Mouse (Mus musculus): ENCODE measurements around the gene Fbxl21.

DNA sequence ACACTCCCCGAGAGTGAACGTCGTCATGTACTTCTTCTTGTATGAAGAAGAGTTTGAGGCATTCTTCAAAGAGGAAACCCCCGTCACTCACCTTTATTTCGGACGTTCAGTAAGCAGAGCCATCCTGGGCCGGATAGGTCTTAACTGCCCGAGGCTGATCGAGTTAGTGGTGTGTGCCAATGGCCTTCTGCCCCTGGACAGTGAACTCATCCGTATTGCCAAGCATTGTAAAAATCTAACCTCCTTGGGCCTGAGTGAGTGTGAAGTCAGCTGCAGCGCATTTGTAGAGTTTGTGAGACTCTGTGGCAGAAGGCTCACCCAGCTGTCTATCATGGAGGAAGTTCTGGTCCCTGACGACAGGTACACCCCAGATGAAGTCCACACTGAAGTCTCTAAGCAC is 14.8 kb downstream of the Fbxl21 start:
- TF ChIP-seq CTCF (IDR thresholded peaks at IDR 0.05; ENCODE audit: extremely low read depth, insufficient read length, insufficient replicate concordance, low read depth, low read length): no peak
- no peak for TF ChIP-seq POLR2A (IDR thresholded peaks at IDR 0.05; ENCODE audit: low read depth, low read length)

All from small intestine, adult 2 months (tissue).